Mouse (Mus musculus) kidney, postnatal 0 days (tissue): ENCODE results near the gene Atrip. TPM values are rescaled to one million over a fixed set of nuclear protein-coding genes. Genes with fewer than 3 reads are reported as not detected.
A peak's percentile ranks its signal among the peaks of the same experiment; 100 is the strongest.

Source experiments
- ATAC-seq: fragments of 200-750 bp; cut with Nextera tagmentation; replicated peaks from 2 replicates; pipeline ENCODE4 v1.8.0; 2017; ENCODE audit warnings: low read depth, moderate number of reproducible peaks, moderate TSS enrichment, moderate library complexity; ENCODE audit not compliant: low FRiP score
- DNase-seq: peaks from one replicate; pipeline ENCODE4 v3.0.0-alpha.2; 2016; ENCODE audit warnings: low spot score
- H3K27ac ChIP-seq: fragments of 300-500 bp; sonication (generic); 2 replicates; pipeline ENCODE4 v1.5.1; 2014; ENCODE audit warnings: mild to moderate bottlenecking
- H3K27me3 ChIP-seq: fragments of 300-500 bp; sonication (generic); 2 replicates; pipeline ENCODE4 v1.6.1; 2014; ENCODE audit warnings: low read length, mixed read lengths; ENCODE audit not compliant: insufficient read depth
- H3K36me3 ChIP-seq: fragments of 300-500 bp; sonication (generic); 2 replicates; pipeline ENCODE4 v1.6.1; 2014; ENCODE audit warnings: low read length, mixed read lengths; ENCODE audit not compliant: insufficient read depth
- H3K4me1 ChIP-seq: fragments of 300-500 bp; sonication (generic); replicated peaks from 2 replicates; pipeline ENCODE4 v1.6.1; 2014; ENCODE audit warnings: antibody characterized with exemption, low read length, mixed read lengths; ENCODE audit not compliant: insufficient read depth
- H3K4me2 ChIP-seq: fragments of 300-500 bp; sonication (generic); 2 replicates; pipeline ENCODE4 v1.6.1; 2014; ENCODE audit warnings: mild to moderate bottlenecking, low read length, moderate library complexity, mixed read lengths
- H3K4me3 ChIP-seq: fragments of 300-500 bp; sonication (generic); replicated peaks from 2 replicates; pipeline ENCODE4 v1.5.1; 2014; ENCODE audit warnings: low read depth, low read length
- H3K9ac ChIP-seq: fragments of 300-500 bp; sonication (generic); 2 replicates; pipeline ENCODE4 v1.6.1; 2014; ENCODE audit warnings: low read depth, low read length
- H3K9me3 ChIP-seq: fragments of 300-500 bp; sonication (generic); replicated peaks from 2 replicates; pipeline ENCODE4 v1.6.1; 2016; ENCODE audit warnings: low read length, inconsistent platforms, mixed read lengths
- CTCF ChIP-seq: IDR thresholded peaks from 2 replicates; pipeline ENCODE4 v1.5.1; 2016; ENCODE audit warnings: antibody characterized with exemption, low read depth, mild to moderate bottlenecking, moderate library complexity
- WGBS: fragments of 180-500 bp; shearing (Covaris S2); extraction: QIAGEN DNeasy Blood & Tissue Kit; methylation state at CpG from one replicate; pipeline ENCODE4 v1.1.7; 2014; 5-methylcytosine and 5-hydroxymethylcytosine counted together
- polyA plus RNA-seq: library from polyadenylated mRNA; unstranded; fragments of >200 nt; fragmentation: Nextera tagmentation; extraction: Ambion mirVana; gene quantifications from 2 replicates; pipeline ENCODE4 v1.2.1, GENCODE M21; 2015

Gene Atrip
- polyA plus RNA-seq, 1 experiment from 2014 or later, result 18.8 TPM

DNA sequence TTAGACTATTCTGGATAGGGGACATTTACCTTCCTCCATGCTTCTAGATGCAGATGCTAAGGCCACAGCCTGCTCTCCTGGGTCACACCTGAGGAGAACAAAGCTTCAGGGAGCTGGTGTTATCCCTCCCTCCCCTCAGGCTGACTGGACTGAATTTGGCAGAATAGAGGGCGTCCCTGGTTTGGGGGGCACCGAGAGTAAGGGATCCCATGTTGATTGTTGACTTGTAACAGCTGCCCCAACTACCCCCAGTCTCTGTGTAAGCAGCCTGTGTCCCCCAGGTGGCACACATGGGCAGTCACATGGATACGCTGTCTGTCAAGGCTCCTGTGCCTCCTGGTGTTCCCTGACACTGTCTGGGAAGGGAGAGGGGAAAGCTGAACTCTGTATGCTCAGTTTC, 45.5 kb downstream of the Atrip start:
- 66% methylated on average over 3 of the region's 3 CpGs for WGBS
- Histone ChIP-seq H3K36me3 (no peaks in the 10 kb centered on the region), H3K4me1 (no peaks in the 10 kb centered on the region), H3K9ac (0 out of 2 replicates have a peak overlapping the region, but pooled peaks have one; percentile 23), H3K27me3 (no peaks in the 10 kb centered on the region), H3K9me3 (no peaks in the 10 kb centered on the region), H3K4me3 (no peak overlapping the region), H3K27ac (no peak overlapping the region), H3K4me2 (no peak overlapping the region)
- ATAC-seq (no peak), DNase-seq (no peak)
- no peak for TF ChIP-seq CTCF

DNA sequence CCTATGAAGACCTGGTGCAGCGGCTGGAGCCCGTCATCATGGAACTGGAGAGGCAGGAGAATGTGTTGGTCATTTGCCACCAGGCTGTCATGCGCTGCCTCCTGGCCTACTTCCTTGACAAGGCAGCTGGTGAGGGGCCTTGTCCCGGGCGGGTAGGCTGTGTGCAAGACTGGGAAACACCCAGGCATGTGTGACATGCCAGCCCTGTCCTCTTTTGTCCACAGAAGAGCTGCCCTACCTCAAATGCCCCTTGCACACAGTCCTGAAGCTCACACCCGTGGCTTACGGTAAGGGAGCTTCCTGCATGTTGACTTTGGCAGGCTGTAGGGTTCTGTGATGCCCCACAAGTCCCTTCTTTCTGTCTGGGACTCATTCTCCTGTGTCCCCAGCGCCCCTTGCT, 46.4 kb downstream of the Atrip start:
- H3K36me3 ChIP-seq, result no peaks in the 10 kb centered on the region
- DNase-seq (no peak), ATAC-seq (no peak)
- H3K4me3 ChIP-seq, result no peak overlapping the region
- H3K4me2 ChIP-seq, result no peak overlapping the region
- H3K9ac ChIP-seq, result no peak overlapping the region
- H3K27ac ChIP-seq, result no peak overlapping the region
- no peak for TF ChIP-seq CTCF
- H3K27me3 ChIP-seq, result no peaks in the 10 kb centered on the region
- H3K9me3 ChIP-seq, result no peaks in the 10 kb centered on the region
- no peaks in the 10 kb centered on the region for H3K4me1 ChIP-seq
- WGBS, result 73% methylated on average over 8 of the region's 8 CpGs

DNA sequence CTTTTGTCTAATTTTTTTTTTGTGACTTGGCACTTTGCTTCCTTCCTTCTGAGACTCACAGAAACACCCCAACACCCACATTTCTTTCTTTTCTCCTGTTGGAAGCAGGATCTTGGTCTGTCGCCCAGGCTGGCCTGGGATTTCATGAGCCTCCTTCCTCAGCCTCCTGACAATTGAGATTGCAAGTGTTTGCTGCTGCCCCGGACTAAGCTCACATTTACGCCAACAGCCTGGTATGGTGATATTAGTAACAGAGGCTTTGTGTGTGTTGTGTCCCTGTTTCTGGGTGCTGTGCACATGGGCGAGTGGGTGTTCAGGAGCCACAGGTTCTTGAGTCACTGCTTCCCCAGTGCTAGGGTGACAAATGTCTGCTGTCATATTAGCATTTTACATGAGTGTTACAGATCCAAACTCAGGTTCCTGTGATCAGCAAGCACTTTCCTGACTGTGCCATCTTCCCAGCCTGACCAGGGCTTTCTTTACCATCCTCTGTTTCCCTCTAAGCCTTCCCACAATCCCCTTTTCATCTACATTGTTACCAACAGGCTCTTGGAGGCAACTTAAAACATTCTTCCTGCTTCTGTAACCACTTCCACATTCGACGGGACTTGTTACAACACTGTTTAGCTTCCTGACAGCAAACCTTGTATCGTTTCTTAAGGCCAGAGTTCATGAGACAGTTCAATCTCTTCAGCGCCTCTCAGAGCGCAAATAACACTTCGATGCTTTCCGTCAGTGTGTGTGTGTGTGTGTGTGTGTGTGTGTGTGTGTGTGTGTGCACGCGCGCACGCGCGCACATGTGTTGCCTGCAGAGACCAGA, 50.8 kb downstream of the Atrip start:
- ATAC-seq, result no peak
- WGBS, result 84% methylated on average over 17 of the region's 17 CpGs

DNA sequence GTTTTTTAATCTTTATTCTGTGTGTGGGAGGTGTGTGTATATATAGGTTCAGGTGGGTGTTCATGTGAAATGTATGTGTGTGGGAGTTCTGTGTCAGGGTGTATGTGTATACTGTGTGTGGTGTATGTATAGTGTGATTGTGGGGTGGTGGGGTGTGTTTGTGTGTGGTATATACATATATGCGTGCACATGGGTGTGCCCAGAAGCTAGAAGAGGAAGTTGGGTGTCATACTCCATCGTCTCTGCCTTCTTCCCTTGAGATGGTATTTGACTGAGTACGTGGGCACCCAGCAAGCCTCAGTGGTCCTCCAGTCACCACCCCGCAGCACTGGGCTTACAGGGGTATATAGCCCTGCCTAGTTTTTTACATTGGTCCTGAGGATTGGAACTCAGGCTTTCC, 52.5 kb downstream of the Atrip start:
- no peak overlapping the region for H3K27ac ChIP-seq
- H3K9ac ChIP-seq, result no peak overlapping the region
- H3K4me1 ChIP-seq, result no peaks in the 10 kb centered on the region
- no peaks in the 10 kb centered on the region for H3K27me3 ChIP-seq
- WGBS, result 80% methylated on average over 4 of the region's 4 CpGs
- ATAC-seq (no peak), DNase-seq (no peak)
- H3K4me3 ChIP-seq, result no peak overlapping the region
- no peak overlapping the region for H3K4me2 ChIP-seq
- no peaks in the 10 kb centered on the region for H3K9me3 ChIP-seq
- no peak for TF ChIP-seq CTCF
- H3K36me3 ChIP-seq, result no peaks in the 10 kb centered on the region

More for the DNA sequence above, 50.8 kb downstream of the Atrip start:
- H3K36me3 ChIP-seq, result no peaks in the 10 kb centered on the region
- no peak overlapping the region for H3K4me2 ChIP-seq
- H3K9ac ChIP-seq, result no peak overlapping the region
- H3K27me3 ChIP-seq, result no peaks in the 10 kb centered on the region
- H3K27ac ChIP-seq, result no peak overlapping the region
- no peak for DNase-seq
- no peaks in the 10 kb centered on the region for H3K4me1 ChIP-seq
- H3K4me3 ChIP-seq, result no peak overlapping the region
- no peak for TF ChIP-seq CTCF
- H3K9me3 ChIP-seq, result no peaks in the 10 kb centered on the region

DNA sequence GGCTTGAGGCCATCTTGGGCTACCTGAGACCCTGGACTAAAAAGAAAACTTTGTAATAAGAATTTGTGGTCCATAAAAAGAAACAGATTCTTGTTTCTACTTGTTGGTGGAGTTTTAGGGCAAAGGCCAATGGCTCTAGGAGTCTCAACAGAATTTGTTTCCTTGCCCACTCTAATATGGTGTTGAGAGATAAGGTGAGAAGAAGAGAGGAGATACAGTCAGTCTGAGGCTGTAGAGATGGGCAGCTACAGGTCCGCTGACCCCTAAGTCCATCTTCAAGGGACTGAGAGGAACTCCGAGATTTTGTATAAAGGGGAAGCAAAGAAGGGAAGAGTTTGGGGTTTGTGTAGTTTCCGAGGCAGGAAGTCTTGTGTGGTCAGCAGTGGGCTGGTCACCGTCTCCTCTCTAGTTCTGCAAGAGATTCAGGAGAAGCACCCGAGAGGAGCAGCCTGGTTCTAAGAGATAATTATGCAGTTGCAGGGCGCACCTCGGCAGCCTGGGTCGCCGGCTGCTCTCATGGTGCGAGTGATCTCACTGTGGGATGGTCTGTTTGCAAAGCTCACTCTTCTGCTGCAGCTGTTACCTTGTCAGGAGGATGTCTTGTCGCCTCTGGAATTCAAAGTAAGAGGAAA, 56.8 kb downstream of the Atrip start:
- Histone ChIP-seq H3K9ac (no peak overlapping the region), H3K27me3 (no peaks in the 10 kb centered on the region), H3K4me1 (no peaks in the 10 kb centered on the region), H3K9me3 (no peaks in the 10 kb centered on the region), H3K36me3 (no peaks in the 10 kb centered on the region), H3K4me3 (no peak overlapping the region), H3K4me2 (no peak overlapping the region), H3K27ac (no peak overlapping the region)
- DNase-seq (no peak), ATAC-seq (no peak)
- TF ChIP-seq CTCF, result no peak
- WGBS, result 58% methylated on average over 11 of the region's 11 CpGs

DNA sequence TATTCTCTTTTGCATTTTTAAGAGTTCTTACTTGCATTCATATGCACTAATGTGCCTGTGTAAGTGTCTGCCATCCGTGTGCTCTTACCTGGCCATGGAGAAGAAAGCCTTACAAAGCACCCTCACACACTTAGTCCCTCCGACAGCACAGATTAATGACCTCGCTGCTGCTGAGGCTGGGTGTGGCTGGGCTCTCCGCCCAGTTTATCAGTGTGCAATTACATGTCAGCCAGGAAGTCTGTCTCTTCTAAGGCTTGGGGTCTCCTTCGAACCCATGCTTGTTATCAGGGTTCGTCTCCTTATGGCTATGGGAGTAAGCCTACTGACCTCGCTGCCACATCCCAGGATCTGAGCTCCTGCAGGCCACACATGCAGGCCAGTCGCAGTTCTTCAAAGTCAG, 58.5 kb downstream of the Atrip start:
- Histone ChIP-seq H3K27ac (no peak overlapping the region), H3K36me3 (no peaks in the 10 kb centered on the region), H3K9me3 (no peaks in the 10 kb centered on the region), H3K4me1 (no peaks in the 10 kb centered on the region), H3K27me3 (no peaks in the 10 kb centered on the region), H3K4me3 (no peak overlapping the region), H3K9ac (no peak overlapping the region), H3K4me2 (no peak overlapping the region)
- ATAC-seq, result no peak
- TF ChIP-seq CTCF, result no peak
- 54% methylated on average over 8 of the region's 8 CpGs for WGBS
- DNase-seq, result no peak
